In the genomic region with DNA sequence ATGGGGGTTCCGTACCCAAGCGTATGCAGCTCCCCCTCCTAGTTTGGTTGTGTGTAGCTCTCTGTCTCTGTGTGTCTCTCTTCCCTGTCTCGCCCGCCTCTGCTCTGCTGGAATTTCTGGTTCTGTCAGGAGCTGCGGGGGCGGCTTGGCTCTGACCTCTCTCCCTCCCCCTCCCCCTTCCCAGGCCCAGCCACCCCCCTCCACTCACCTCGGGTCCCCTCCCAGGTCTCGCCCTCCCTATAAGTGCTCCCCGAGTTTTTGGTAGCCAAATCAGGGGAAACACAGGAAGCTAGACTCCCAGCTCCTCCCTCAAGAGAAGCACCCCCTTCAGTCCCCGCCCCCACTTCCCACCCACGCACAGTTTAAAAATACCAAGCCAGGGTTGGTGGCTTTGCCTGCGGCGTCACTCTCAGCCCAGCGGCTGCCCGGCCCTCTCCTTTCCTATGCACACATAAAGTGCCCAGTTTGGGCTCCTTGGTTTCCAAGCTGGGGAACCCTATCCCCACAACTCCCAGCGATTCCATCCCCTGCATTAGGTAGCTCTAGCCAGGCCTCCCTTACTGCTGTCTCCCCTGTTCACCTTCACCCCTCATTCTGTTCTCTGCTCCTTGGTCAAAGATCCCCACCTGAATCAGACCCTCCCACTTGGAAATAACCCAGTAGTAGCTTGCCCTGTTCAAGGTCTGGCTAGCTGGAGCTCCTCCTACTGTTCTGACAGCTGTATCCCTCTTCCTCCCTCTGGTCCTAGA, we compare ENCODE assay signal across 8 mouse cellular contexts. TPM values are rescaled to one million over a fixed set of nuclear protein-coding genes. Genes with fewer than 3 reads are reported as not detected.
DNase-seq lines count a peak whose midpoint lies in the region; ATAC-seq and TF ChIP-seq lines count a peak whose summit lies in the region.

No protein-coding gene starts in this region.

- no peak for TF ChIP-seq POLR2A in thymus, adult 2 months (IDR thresholded peaks at IDR 0.05; ENCODE audit: control insufficient read depth, extremely low read depth, insufficient read depth, low read length, poor library complexity)

- H3K4me1 ChIP-seq in intestine, embryonic 14.5 days (replicated peaks; ENCODE audit: control insufficient read depth, insufficient read depth, low read length) = peaks cover 52% of the 10 kb centered on the region
- peaks cover 68% of the 10 kb centered on the region for H3K4me1 ChIP-seq in liver, embryonic 13.5 days (replicated peaks)
- H3K4me1 ChIP-seq in thymus, adult 2 months (replicated peaks; ENCODE audit: control insufficient read depth, insufficient read depth, low read length) = peaks cover 51% of the 10 kb centered on the region

- H3K9ac ChIP-seq in intestine, embryonic 14.5 days (ENCODE audit: low read length) = no peak overlapping the region; the same call in 1 of the 2 replicates
- peak overlapping the region; percentile 36; the same call in 1 of the 2 replicates for H3K9ac ChIP-seq in liver, embryonic 13.5 days

- peak overlapping the region; percentile 44 for H3K4me2 ChIP-seq in intestine, embryonic 14.5 days (ENCODE audit: low read length)
- peak overlapping the region; percentile 60 for H3K4me2 ChIP-seq in liver, embryonic 13.5 days

- peak; percentile 16 for ATAC-seq in intestine, embryonic 14.5 days (replicated peaks; ENCODE audit: low FRiP score, low TSS enrichment, low read depth)
- peak; percentile 34 for ATAC-seq in liver, embryonic 13.5 days (ENCODE audit: low read depth)

- 3% methylated on average over 16 of the region's 16 CpGs for WGBS in intestine, embryonic 14.5 days
- WGBS in liver, embryonic 13.5 days (ENCODE audit: insufficient replicate concordance) = 12% methylated on average over 16 of the region's 16 CpGs
- WGBS in thymus, adult 2 months = 14% methylated on average over 16 of the region's 16 CpGs

- peak; percentile 79 for DNase-seq in urinary bladder, postnatal 14 days (ENCODE audit: low spot score)
- no peak for DNase-seq in urinary bladder, postnatal 10 days (ENCODE audit: low spot score)
- peak; percentile 64 for DNase-seq in cerebellum, adult 8-10 months
- peak; percentile 71 for DNase-seq in gastrocnemius, postnatal 25 days
- peak; percentile 76 for DNase-seq in intestine, embryonic 14.5 days (ENCODE audit: low spot score)
- no peak for DNase-seq in liver, embryonic 13.5 days
- DNase-seq in naive thymus-derived CD4-positive, alpha-beta T cell, adult 2 months (ENCODE audit: low read depth) = peak; percentile 85
- peak; percentile 65 for DNase-seq in thymus, adult 2 months

- H3K4me3 ChIP-seq in intestine, embryonic 14.5 days (ENCODE audit: low read depth, low read length) = peak overlapping the region; percentile 24
- H3K4me3 ChIP-seq in liver, embryonic 13.5 days (replicated peaks) = peak overlapping the region; percentile 27
- H3K4me3 ChIP-seq in thymus, adult 2 months (ENCODE audit: control insufficient read depth, insufficient read depth, low read length) = peak overlapping the region; percentile 17

- no peaks in the 10 kb centered on the region for H3K9me3 ChIP-seq in intestine, embryonic 14.5 days (ENCODE audit: control insufficient read depth, low read length)
- no peaks in the 10 kb centered on the region for H3K9me3 ChIP-seq in liver, embryonic 13.5 days (replicated peaks)

- H3K27ac ChIP-seq in intestine, embryonic 14.5 days (ENCODE audit: low read depth) = peak overlapping the region; percentile 69
- peak overlapping the region; percentile 58 for H3K27ac ChIP-seq in liver, embryonic 13.5 days
- H3K27ac ChIP-seq in thymus, adult 2 months (ENCODE audit: control insufficient read depth, insufficient read depth, low read length) = peak overlapping the region; percentile 63

- TF ChIP-seq CTCF in thymus, adult 2 months (IDR thresholded peaks at IDR 0.05; ENCODE audit: borderline replicate concordance, control insufficient read depth, extremely low read depth, insufficient read depth, low read length, poor library complexity) = no peak

- H3K36me3 ChIP-seq in intestine, embryonic 14.5 days (ENCODE audit: control insufficient read depth, insufficient read depth, low read length) = peaks cover 36% of the 10 kb centered on the region
- peaks cover 27% of the 10 kb centered on the region for H3K36me3 ChIP-seq in liver, embryonic 13.5 days
- peaks cover 24% of the 10 kb centered on the region for H3K36me3 ChIP-seq in thymus, adult 2 months (ENCODE audit: control insufficient read depth, insufficient read depth, low read length)

- peaks cover 4% of the 10 kb centered on the region; the same call in 1 of the 2 replicates for H3K27me3 ChIP-seq in intestine, embryonic 14.5 days (replicated peaks; ENCODE audit: control insufficient read depth, insufficient read depth, low read length)
- H3K27me3 ChIP-seq in liver, embryonic 13.5 days = peaks cover 61% of the 10 kb centered on the region
- H3K27me3 ChIP-seq in thymus, adult 2 months (ENCODE audit: control insufficient read depth, insufficient read depth, low read length) = no peaks in the 10 kb centered on the region

RNA-seq across cellular contexts. Expression of gene Nemp1, which starts 4.6 kb away (rescaled TPM):
- 1 to 10 TPM; 1.7 to 2.5 TPM for total RNA-seq in gastrocnemius, postnatal 25 days (2021)
- polyA plus RNA-seq in intestine, embryonic 14.5 days (2014; fragmentation: Nextera tagmentation; extraction: Ambion mirVana) = 8.8 and 8.9 TPM in 2 replicates
- polyA plus RNA-seq in liver, embryonic 13.5 days (2015; fragmentation: Nextera tagmentation; extraction: Ambion mirVana) = 5.0 and 6.3 TPM in 2 replicates
- 14.2 and 15.0 TPM in 2 replicates for polyA plus RNA-seq in thymus, adult 2 months (2012; rRNA removed)

RNA-seq across cellular contexts. Expression of gene Nab2, which starts 6.3 kb away (rescaled TPM):
- 1 to 10 TPM; 2.5 to 4.7 TPM for total RNA-seq in gastrocnemius, postnatal 25 days (2021)
- polyA plus RNA-seq in intestine, embryonic 14.5 days (2014; fragmentation: Nextera tagmentation; extraction: Ambion mirVana) = 7.4 and 7.5 TPM in 2 replicates
- 1.5 and 2.1 TPM in 2 replicates for polyA plus RNA-seq in liver, embryonic 13.5 days (2015; fragmentation: Nextera tagmentation; extraction: Ambion mirVana)
- polyA plus RNA-seq in thymus, adult 2 months (2012; rRNA removed) = 69.3 and 79.2 TPM in 2 replicates

RNA-seq across cellular contexts. Expression of gene Stat6, which starts 19.3 kb away (rescaled TPM):
- total RNA-seq in gastrocnemius, postnatal 25 days (2021) = 10 to 100 TPM; 16.5 to 21.8 TPM
- 28.5 and 29.4 TPM in 2 replicates for polyA plus RNA-seq in intestine, embryonic 14.5 days (2014; fragmentation: Nextera tagmentation; extraction: Ambion mirVana)
- 12.3 and 15.5 TPM in 2 replicates for polyA plus RNA-seq in liver, embryonic 13.5 days (2015; fragmentation: Nextera tagmentation; extraction: Ambion mirVana)
- polyA plus RNA-seq in thymus, adult 2 months (2012; rRNA removed) = 168 and 185 TPM in 2 replicates

RNA-seq across cellular contexts. Expression of gene Lrp1, which starts 41.1 kb away (rescaled TPM):
- total RNA-seq in gastrocnemius, postnatal 25 days (2021) = 10 to 100 TPM; 58.1 to 64.3 TPM
- 92.1 and 96.6 TPM in 2 replicates for polyA plus RNA-seq in intestine, embryonic 14.5 days (2014; fragmentation: Nextera tagmentation; extraction: Ambion mirVana)
- polyA plus RNA-seq in liver, embryonic 13.5 days (2015; fragmentation: Nextera tagmentation; extraction: Ambion mirVana) = 15.1 and 16.9 TPM in 2 replicates
- polyA plus RNA-seq in thymus, adult 2 months (2012; rRNA removed) = 35.3 and 40.3 TPM in 2 replicates

RNA-seq across cellular contexts. Expression of gene Myo1a, which starts 42.9 kb away (rescaled TPM):
- total RNA-seq in gastrocnemius, postnatal 25 days (2021) = under 1 TPM; 0.10 to 0.21 TPM
- polyA plus RNA-seq in intestine, embryonic 14.5 days (2014; fragmentation: Nextera tagmentation; extraction: Ambion mirVana) = 11.5 and 15.3 TPM in 2 replicates
- polyA plus RNA-seq in liver, embryonic 13.5 days (2015; fragmentation: Nextera tagmentation; extraction: Ambion mirVana) = 0.17 TPM in 2 replicates
- 1.6 and 1.8 TPM in 2 replicates for polyA plus RNA-seq in thymus, adult 2 months (2012; rRNA removed)

Comparison
In these comparisons a context has a peak if more than half of its experiments do, and no peak if none do; other contexts are left out.
1. DNase-seq: peak in urinary bladder, postnatal 14 days (single experiment), cerebellum, adult 8-10 months (single experiment), gastrocnemius, postnatal 25 days (single experiment), intestine, embryonic 14.5 days (single experiment), naive thymus-derived CD4-positive, alpha-beta T cell, adult 2 months (single experiment) and thymus, adult 2 months (single experiment); none in urinary bladder, postnatal 10 days (single experiment) and liver, embryonic 13.5 days (single experiment).
2. Peak in every context shown above with its lines, with median percentiles within 50 percentile points of each other: H3K27ac ChIP-seq and H3K4me3 ChIP-seq.